Mouse (Mus musculus): Measurements from ENCODE around the gene Nek6.

The Nek6 gene

GRCm38 (mm10) chr2:38616956-38617872, 105.8 kb downstream of the Nek6 start:
- peak; percentile 47 for DNase-seq (ENCODE audit: extremely low read depth, low read depth)

- no peak for DNase-seq (ENCODE audit: extremely low read depth, low read depth)
Measured at GRCm38 (mm10) chr2:38619777-38620176, 108.3 kb downstream of the Nek6 start.

- no peak for DNase-seq (ENCODE audit: extremely low read depth, low read depth)
Measured at GRCm38 (mm10) chr2:38621076-38621475, 109.6 kb downstream of the Nek6 start.

GRCm38 (mm10) chr2:38621610-38622021, 110.2 kb downstream of the Nek6 start:
- no peak for DNase-seq (ENCODE audit: extremely low read depth, low read depth)

- no peak for DNase-seq (ENCODE audit: extremely low read depth, low read depth)
Measured at GRCm38 (mm10) chr2:38623411-38623810, 112.0 kb downstream of the Nek6 start.

- no peak for DNase-seq (ENCODE audit: extremely low read depth, low read depth)
Measured at GRCm38 (mm10) chr2:38623821-38624590, 112.6 kb downstream of the Nek6 start.

GRCm38 (mm10) chr2:38628801-38629200, 117.4 kb downstream of the Nek6 start:
- DNase-seq (ENCODE audit: extremely low read depth, low read depth), result no peak

- no peak for DNase-seq (ENCODE audit: extremely low read depth, low read depth)
Measured at GRCm38 (mm10) chr2:38629451-38629850, 118.0 kb downstream of the Nek6 start.

GRCm38 (mm10) chr2:38630574-38630973, 119.1 kb downstream of the Nek6 start:
- DNase-seq (ENCODE audit: extremely low read depth, low read depth), result no peak

GRCm38 (mm10) chr2:38637716-38638267, 126.3 kb downstream of the Nek6 start:
- no peak for DNase-seq (ENCODE audit: extremely low read depth, low read depth)

GRCm38 (mm10) chr2:38641761-38642160, 130.3 kb downstream of the Nek6 start:
- DNase-seq (ENCODE audit: extremely low read depth, low read depth), result no peak

- peak; percentile 82 for DNase-seq (ENCODE audit: extremely low read depth, low read depth)
Measured at GRCm38 (mm10) chr2:38643625-38644427, 132.4 kb downstream of the Nek6 start, which contains the start of gene Psmb7. Gene Psmb7, minus strand, starts transcription at chr2:38644087.
